Mouse (Mus musculus) liver, adult 2 months (tissue): ENCODE measurements around the gene Lctl.

Source experiments
- CTCF ChIP-seq: fragments of 200-500 bp; IDR thresholded peaks from 2 replicates; pipeline ENCODE4 v1.5.1; 2011; ENCODE audit warnings: low read depth, low read length, control low read depth
- POLR2A ChIP-seq: fragments of 200-500 bp; IDR thresholded peaks from 2 replicates; pipeline ENCODE4 v1.6.1; 2011; ENCODE audit warnings: low read length, control low read depth; ENCODE audit not compliant: insufficient read depth; ENCODE audit errors: extremely low read depth

DNA sequence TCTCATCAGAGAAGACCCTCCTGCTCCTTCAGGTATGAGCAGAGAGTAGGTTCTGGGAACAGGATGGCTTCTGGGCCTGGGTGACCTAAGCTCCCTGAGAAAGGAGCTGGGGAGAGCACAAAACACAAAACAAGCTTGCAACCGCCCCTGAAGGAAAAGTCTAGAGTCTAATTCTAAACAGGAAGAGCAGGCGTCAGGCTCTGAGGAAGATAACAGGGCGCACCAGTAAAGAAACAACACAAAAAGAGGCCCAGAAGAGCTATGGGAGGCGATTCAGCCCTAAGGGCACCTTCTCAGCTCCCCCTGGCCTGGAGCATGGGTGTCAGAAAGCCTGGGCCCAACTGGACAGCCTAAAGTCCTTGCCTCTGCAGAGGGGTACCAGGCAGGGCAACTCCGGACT, 47.8 kb upstream of the Lctl start:
- TF ChIP-seq POLR2A = no peak
- no peak for TF ChIP-seq CTCF
